Mouse (Mus musculus) bone marrow macrophage, adult 2 months (primary cell): ENCODE data around the gene Chrm2.

Experiments
- CTCF ChIP-seq: IDR thresholded peaks from 2 replicates; pipeline ENCODE4 v1.5.1; 2012; ENCODE audit warnings: low read depth, mild to moderate bottlenecking, low read length, moderate library complexity
- POLR2A ChIP-seq: IDR thresholded peaks from 2 replicates; pipeline ENCODE4 v1.6.1; 2012; ENCODE audit warnings: mild to moderate bottlenecking, low read depth, low read length, borderline replicate concordance

- TF ChIP-seq POLR2A (no peak), CTCF (no peak)
Measured at GRCm38 (mm10) chr6:36419716-36420115, 31.8 kb downstream of the Chrm2 start.
